Mouse (Mus musculus) skeletal muscle tissue, adult 2 months (tissue): ENCODE results near the gene Fam234a.
"Not testable (repeated sequence)": the region's sequence is repeated elsewhere in the genome, so short reads cannot be mapped to it uniquely, and the experiment has no call there.

Experiments used
- DNase-seq: peaks from one replicate; pipeline ENCODE4 v3.0.0-alpha.2; 2012; ENCODE audit warnings: low read depth, low spot score

Fam234a gene

DNA sequence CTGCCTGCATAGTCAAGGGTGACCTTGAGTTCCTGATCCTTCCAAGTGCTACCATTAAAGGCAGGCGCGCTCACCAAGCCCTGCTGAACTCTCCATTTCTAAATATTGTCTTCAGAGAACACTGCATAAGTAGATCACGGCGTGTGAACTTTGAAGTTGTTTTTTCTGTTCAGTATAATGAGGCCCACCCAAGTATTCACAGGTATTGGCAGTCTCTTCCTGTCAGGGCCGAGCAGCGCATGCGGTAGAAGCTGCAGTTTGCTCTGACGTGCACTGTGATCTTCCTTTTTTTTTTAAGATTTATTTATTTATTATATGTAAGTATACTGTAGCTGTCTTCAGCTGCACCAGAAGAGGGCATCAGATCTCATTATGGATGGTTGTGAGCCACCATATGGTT lies 9.7 kb downstream of the Fam234a start:
- no peak for DNase-seq

DNA sequence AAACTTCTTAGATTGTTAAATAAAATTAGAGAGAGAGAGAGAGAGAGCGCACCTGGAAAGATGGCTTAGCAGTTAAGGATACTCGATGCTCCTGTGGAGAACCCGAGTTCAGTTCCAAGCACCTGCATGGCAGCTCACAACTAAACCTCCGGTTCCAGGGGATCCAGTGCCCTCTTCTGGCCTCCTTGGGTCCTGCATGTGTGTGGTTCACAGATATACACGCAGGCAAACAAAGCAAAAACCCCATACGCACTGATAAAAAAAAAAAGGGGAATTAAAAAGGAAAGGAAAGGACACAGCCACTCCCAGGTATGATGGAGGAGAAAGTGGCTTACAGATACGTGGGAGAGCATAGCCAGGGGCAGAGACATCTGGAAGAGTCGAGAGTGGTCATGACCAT lies 11.2 kb downstream of the Fam234a start:
- no peak for DNase-seq

- DNase-seq, result no peak
Observed at GRCm38 (mm10) chr17:26231156-26231555, 12.9 kb downstream of the Fam234a start.

DNA sequence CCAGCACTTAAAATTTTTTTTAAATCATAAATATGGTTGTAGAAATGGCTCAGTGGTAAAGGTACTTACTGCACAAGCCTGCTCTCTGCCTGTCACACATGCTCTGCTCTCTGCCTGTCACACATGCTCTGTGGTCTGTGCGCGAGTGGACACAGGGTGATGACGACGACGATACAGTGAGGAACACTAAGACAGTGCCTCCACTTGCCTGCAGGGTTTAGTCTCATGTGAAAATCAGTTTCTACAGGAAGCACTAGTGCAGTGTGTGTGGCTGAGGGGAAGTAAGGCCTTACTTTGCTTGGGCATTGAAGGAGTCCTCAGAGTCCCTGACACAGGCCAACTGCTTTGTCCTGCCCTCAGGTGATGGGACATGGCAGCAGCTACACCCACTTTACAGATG lies 14.3 kb downstream of the Fam234a start:
- DNase-seq, result no peak

- no peak for DNase-seq
Observed at GRCm38 (mm10) chr17:26225150-26225549, 18.9 kb downstream of the Fam234a start.

DNA sequence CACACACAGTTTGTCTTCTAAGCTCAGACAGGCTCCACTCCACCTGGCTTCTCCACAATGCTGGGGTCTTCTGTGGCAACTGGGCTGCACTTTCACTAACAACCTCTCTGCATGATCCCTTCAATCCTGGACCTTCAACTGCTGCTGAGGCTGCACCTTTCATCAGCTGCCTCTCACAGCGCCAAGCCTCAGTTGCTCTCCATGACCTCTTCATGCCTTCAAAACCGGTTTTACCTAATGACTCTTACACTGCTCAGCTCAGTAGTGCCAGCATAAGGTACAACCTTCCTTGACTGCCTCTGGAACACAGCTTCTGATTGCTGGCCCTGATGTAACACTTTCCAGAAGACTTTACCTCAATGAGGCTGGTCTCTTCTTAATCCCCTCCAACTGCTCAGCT lies 22.5 kb downstream of the Fam234a start:
- no peak for DNase-seq

GRCm38 (mm10) chr17:26212681-26213080 lies 31.4 kb downstream of the Fam234a start:
- DNase-seq, result no peak

DNA sequence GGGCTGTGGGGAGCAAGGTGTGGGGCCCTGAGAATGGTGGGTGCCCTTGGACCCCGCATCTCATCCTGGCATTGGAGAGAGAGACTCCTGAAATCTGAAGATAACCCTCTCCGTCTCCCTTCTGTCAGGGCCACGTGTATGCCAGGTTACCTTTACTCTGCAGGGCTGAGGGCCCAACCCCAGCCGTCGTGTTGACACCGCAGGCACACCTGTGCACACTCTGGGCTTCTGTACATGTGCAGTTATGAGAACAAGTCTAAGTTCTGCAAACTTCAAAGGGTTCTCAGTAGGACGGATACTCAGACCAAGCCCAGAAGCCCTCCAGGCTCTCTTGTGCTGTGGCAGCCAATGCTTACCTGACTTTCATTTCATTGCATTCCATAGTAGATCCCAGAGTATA lies 31.8 kb downstream of the Fam234a start:
- no peak for DNase-seq

DNA sequence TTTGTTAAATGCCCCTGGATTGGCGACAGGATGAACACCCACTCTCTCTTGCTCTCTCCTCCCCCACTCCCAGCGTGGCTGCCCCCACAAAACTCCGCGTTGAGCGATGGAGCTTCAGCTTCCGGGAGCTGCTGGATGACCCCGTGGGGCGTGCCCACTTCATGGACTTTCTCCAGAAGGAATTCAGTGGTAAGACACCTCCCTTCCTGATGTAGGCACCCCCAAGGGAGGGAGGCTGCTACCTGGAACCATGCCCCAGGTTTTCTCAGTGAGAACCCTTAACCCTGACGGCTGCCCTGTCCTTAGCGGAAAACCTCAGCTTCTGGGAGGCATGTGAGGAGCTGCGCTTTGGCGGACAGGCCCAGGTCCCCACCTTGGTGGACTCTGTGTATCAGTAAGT lies 36.4 kb downstream of the Fam234a start, which contains the start of gene Arhgdig:
Gene Arhgdig (minus strand): TSS at position 101 of the 400 bp plus-strand sequence.
- no peak for DNase-seq

GRCm38 (mm10) chr17:26206392-26206791 lies 37.6 kb downstream of the Fam234a start:
- no peak for DNase-seq

- DNase-seq, result no peak
Observed at GRCm38 (mm10) chr17:26204766-26205165, 39.3 kb downstream of the Fam234a start.

- DNase-seq, result no peak
Observed at GRCm38 (mm10) chr17:26203321-26203811, 40.7 kb downstream of the Fam234a start.

DNA sequence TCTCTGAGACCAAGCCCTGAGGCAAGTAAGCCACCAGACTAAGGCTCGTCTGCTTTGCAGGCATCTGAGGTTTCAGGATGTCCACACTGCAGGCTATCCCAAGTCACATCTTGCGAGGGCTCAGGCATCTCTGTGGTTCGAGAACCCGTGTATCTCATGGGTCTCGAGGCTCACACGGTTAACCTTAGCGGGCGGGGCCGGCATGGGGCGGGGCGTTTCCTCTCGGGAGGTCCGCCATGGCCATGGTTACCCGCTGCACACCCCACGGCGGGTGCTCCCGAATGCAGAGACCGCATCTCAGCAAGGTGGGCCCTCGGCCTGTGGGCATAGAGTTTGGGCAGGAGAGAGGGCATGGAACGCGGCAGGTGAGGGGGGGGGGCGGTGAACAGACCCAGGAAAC lies 41.3 kb downstream of the Fam234a start, which contains the start of gene Rgs11:
Gene Rgs11 (plus strand): TSS at position 215 of the 400 bp plus-strand sequence.
- no peak for DNase-seq

GRCm38 (mm10) chr17:26201998-26202397 lies 42.0 kb downstream of the Fam234a start:
- DNase-seq, result no peak

DNA sequence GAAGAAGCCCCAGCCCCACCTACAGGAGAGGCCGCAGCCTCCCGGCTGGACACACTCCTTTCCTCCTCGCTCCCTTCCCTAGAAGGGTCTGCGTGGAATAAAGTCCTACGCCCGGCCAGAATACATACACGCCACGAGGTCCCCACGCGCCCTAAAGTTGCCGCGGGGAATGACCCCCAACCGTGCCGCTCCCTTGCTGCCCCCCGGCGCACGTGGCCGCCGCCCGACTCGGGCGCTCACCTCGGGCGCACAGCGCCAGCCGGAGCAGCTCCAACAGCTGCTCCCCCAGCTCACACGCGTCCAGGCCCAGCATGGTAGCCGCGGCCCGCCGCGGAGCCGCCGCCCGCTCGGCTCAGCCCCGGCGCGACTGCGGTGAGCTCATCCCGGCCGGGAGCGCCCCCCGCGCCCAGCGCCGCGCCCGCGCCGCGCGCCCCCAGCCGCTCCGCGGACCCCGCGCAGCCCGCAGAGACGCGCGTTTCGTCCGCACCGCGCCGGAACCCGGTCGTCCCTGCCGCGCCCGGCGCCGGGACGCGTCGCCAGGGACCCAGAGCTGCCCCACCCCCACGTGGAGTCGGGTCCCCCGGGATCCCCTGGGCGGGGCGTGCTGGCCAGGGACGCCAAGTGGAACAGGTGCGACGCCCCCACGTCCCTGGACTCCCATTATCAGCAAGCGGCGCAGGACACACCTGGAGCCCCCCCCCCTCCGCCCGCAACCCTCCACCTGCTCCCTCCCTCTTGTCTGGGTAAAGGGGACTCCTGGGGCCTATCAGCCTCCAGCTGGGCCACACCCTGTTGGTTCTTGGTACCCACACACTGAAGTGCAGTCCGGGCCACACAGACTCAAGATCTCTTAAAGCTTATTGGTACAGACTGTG lies 43.0 kb downstream of the Fam234a start:
- no peak for DNase-seq

GRCm38 (mm10) chr17:26198892-26199291 lies 45.1 kb downstream of the Fam234a start, which contains the start of gene Pdia2:
Gene Pdia2, minus strand, starts transcription at chr17:26199087.
- no peak for DNase-seq

GRCm38 (mm10) chr17:26192481-26193190 lies 51.4 kb downstream of the Fam234a start:
- DNase-seq, result no peak

- DNase-seq, result not testable (repeated sequence)
Observed at GRCm38 (mm10) chr17:26191486-26191885, 52.6 kb downstream of the Fam234a start.

- no peak for DNase-seq
Observed at GRCm38 (mm10) chr17:26188091-26188805, 55.8 kb downstream of the Fam234a start.

DNA sequence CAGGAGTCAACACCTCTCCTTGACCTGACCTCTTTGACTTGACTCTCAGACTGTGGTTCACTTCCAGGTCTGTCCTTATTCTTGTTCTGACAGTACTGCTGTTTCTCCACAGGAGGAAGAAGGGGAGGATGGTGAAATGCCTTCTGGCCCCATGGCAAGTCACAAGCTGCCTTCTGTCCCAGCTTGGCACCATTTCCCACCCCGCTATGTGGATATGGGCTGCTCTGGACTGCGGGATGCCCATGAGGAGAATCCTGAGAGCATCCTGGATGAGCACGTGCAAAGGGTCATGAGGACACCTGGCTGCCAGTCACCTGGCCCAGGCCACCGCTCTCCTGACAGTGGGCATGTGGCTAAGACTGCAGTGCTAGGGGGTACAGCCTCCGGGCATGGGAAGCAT lies 56.5 kb downstream of the Fam234a start:
- no peak for DNase-seq

- no peak for DNase-seq
Observed at GRCm38 (mm10) chr17:26181179-26181578, 62.9 kb downstream of the Fam234a start.

DNA sequence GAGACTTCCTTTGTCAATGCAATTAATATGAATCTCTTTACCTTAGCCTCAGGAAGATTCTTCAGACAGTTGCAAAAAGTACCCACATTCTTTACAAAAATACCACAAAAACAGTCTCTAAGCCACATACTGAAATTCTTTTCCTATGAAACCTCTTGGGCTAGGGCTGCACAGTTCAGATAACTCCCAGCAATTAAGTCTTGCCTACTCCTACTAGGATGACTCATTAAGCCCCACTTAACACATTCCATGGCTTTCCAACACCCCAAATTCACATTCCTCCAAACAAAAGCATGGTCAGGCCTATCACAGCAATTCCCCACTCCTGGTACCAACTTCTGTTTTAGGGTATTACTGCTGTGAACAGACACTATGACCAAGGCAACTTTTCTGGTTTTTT lies 65.4 kb downstream of the Fam234a start:
- no peak for DNase-seq
